Mouse (Mus musculus) splenic B cell, adult 2 months (primary cell): ENCODE measurements around the gene Taf1d.
A peak's percentile ranks its signal among the peaks of the same experiment; 100 is the strongest.
"Not testable (repeated sequence)": the region's sequence is repeated elsewhere in the genome, so short reads cannot be mapped to it uniquely, and the experiment has no call there.

Experiments used
- DNase-seq: peaks from one replicate; pipeline ENCODE4 v3.0.0-alpha.2; 2011; ENCODE audit warnings: low read depth, low spot score
- H3K27me3 ChIP-seq: 2 replicates; pipeline ENCODE4 v1.6.1; 2012; ENCODE audit warnings: mild to moderate bottlenecking, low read length, moderate library complexity, mixed read lengths; ENCODE audit not compliant: control insufficient read depth, poor library complexity, insufficient read depth, severe bottlenecking
- H3K36me3 ChIP-seq: 2 replicates; pipeline ENCODE4 v1.6.1; 2012; ENCODE audit warnings: mild to moderate bottlenecking, low read length, moderate library complexity, mixed read lengths; ENCODE audit not compliant: control insufficient read depth, poor library complexity, insufficient read depth, severe bottlenecking

Gene Taf1d

GRCm38 (mm10) chr9:15297112-15297511, 8.9 kb upstream of the Taf1d start:
- no peak for DNase-seq
- no peaks in the 10 kb centered on the region for H3K27me3 ChIP-seq

GRCm38 (mm10) chr9:15298451-15298850, 7.6 kb upstream of the Taf1d start:
- Histone ChIP-seq H3K27me3 (no peaks in the 10 kb centered on the region), H3K36me3 (no peaks in the 10 kb centered on the region)
- DNase-seq, result no peak

More at GRCm38 (mm10) chr9:15297112-15297511, 8.9 kb upstream of the Taf1d start:
- no peaks in the 10 kb centered on the region for H3K36me3 ChIP-seq

- Histone ChIP-seq H3K27me3 (no peaks in the 10 kb centered on the region), H3K36me3 (no peaks in the 10 kb centered on the region)
- DNase-seq, result no peak
These were observed 6.0 kb upstream of the Taf1d start for GRCm38 (mm10) chr9:15300056-15300455.

- peak; percentile 9 for DNase-seq
- Histone ChIP-seq H3K27me3 (no peaks in the 10 kb centered on the region), H3K36me3 (no peaks in the 10 kb centered on the region)
These were observed 4.6 kb upstream of the Taf1d start for GRCm38 (mm10) chr9:15301399-15301798.

GRCm38 (mm10) chr9:15302006-15302405, 4.0 kb upstream of the Taf1d start:
- H3K27me3 ChIP-seq, DNase-seq, H3K36me3 ChIP-seq: not testable (repeated sequence)

GRCm38 (mm10) chr9:15302881-15303280, 3.1 kb upstream of the Taf1d start:
- DNase-seq, result no peak
- Histone ChIP-seq H3K36me3 (no peaks in the 10 kb centered on the region), H3K27me3 (no peaks in the 10 kb centered on the region)

GRCm38 (mm10) chr9:15306398-15307119, 545 bp downstream of the Taf1d start, which contains the start of gene 4931406C07Rik:
TSS of gene 4931406C07Rik (minus strand) at chr9:15306448.
- no peaks in the 10 kb centered on the region for H3K27me3 ChIP-seq
- peak; percentile 28 for DNase-seq
- peaks cover 3% of the 10 kb centered on the region; the same call in 1 of the 2 replicates for H3K36me3 ChIP-seq

GRCm38 (mm10) chr9:15307257-15307656, 1.2 kb downstream of the Taf1d start:
- no peak for DNase-seq
- H3K27me3 ChIP-seq, result no peaks in the 10 kb centered on the region
- H3K36me3 ChIP-seq, result peaks cover 5% of the 10 kb centered on the region; the same call in 1 of the 2 replicates

- no peak for DNase-seq
- Histone ChIP-seq H3K27me3 (no peaks in the 10 kb centered on the region), H3K36me3 (peaks cover 5% of the 10 kb centered on the region)
These were observed 2.2 kb downstream of the Taf1d start for GRCm38 (mm10) chr9:15308254-15308653.

- no peak for DNase-seq
- H3K36me3 ChIP-seq, result peaks cover 8% of the 10 kb centered on the region
These were observed 3.4 kb downstream of the Taf1d start for GRCm38 (mm10) chr9:15309425-15309824.

GRCm38 (mm10) chr9:15310179-15310578, 4.2 kb downstream of the Taf1d start:
- no peak for DNase-seq

More at GRCm38 (mm10) chr9:15309425-15309824, 3.4 kb downstream of the Taf1d start:
- no peaks in the 10 kb centered on the region for H3K27me3 ChIP-seq

GRCm38 (mm10) chr9:15312054-15312735, 6.2 kb downstream of the Taf1d start:
- no peak for DNase-seq
- Histone ChIP-seq H3K36me3 (peaks cover 13% of the 10 kb centered on the region), H3K27me3 (no peaks in the 10 kb centered on the region)

More at GRCm38 (mm10) chr9:15310179-15310578, 4.2 kb downstream of the Taf1d start:
- peaks cover 8% of the 10 kb centered on the region for H3K36me3 ChIP-seq
- H3K27me3 ChIP-seq, result no peaks in the 10 kb centered on the region

- no peaks in the 10 kb centered on the region for H3K27me3 ChIP-seq
- DNase-seq, result no peak
- H3K36me3 ChIP-seq, result peaks cover 14% of the 10 kb centered on the region
These were observed 7.6 kb downstream of the Taf1d start for GRCm38 (mm10) chr9:15313633-15314032.

- H3K36me3 ChIP-seq, result peaks cover 11% of the 10 kb centered on the region
- DNase-seq, result no peak
These were observed 8.6 kb downstream of the Taf1d start for GRCm38 (mm10) chr9:15314619-15315018.

GRCm38 (mm10) chr9:15316296-15316695, 10.3 kb downstream of the Taf1d start:
- not testable (repeated sequence) for DNase-seq
- peaks cover 11% of the 10 kb centered on the region for H3K36me3 ChIP-seq

More at GRCm38 (mm10) chr9:15314619-15315018, 8.6 kb downstream of the Taf1d start:
- H3K27me3 ChIP-seq, result no peaks in the 10 kb centered on the region

More at GRCm38 (mm10) chr9:15316296-15316695, 10.3 kb downstream of the Taf1d start:
- H3K27me3 ChIP-seq, result not testable (repeated sequence)
